Mouse (Mus musculus): ENCODE measurements around the gene Olfr661.

Gene Olfr661

DNA sequence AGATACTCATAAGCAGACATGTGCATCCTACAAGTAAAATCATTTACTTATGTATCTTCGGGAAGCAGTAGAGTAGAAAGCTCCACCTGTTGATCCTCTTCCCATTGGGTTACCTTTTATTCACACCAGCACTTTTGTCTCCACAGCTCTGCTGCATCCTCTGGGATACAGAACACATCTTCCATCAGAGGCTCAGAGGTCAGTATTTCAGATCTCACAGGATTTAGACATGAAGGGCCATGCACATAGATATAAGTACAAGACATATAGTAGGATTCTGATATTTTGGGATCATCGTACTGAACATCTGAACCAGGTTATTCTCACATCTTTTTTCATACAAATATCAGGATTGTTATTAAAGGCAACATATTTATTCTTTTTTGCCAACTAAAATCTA is at the start of gene Olfr661:
TSS of gene Olfr661 (plus strand) at position 301 of the 400 bp plus-strand sequence.
- DNase-seq (ENCODE audit: low read depth, low spot score): no peak

DNA sequence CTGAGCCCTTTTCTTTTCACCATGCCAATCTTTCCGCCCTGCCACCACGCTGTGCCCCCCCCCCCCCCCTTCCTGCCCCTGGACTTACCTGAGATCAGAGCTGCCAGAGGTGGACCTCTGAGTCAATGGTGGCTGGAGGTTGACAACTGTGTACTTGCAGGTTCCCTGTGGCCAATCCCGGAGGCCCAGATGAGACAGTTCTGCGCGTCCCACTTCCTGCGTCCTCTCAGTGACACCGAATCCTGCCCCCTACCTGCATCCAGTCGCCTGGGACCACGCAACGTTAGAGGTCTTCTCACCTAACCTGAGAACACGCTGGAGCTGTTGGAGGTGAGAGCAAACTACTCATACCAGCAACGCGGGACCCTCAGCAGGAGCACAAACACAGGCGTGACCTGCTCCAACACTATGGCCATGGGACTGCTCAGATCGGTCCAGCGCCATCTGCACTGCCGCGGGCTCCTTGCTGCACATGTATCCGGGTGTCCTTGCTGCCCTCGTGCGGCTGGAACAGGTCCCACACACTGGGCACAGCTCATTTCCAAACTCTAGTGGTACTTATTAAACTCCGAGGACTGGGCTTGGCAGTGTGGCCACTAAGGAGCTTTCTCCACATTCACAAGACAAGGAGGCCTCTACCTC is 39.3 kb upstream of the Olfr661 start, which contains the start of gene Olfr658:
TSS of gene Olfr658 (minus strand) at position 465 of the 642 bp plus-strand sequence.
- peak; percentile 71 for DNase-seq (ENCODE audit: low read depth, low spot score)

- no peak for DNase-seq (ENCODE audit: low read depth, low spot score)
These were observed 19.8 kb upstream of the Olfr661 start, which contains the start of gene Olfr659 for GRCm38 (mm10) chr7:104666453-104666852. Olfr659 (plus strand) TSS chr7:104666753.
